Mouse (Mus musculus) heart, postnatal 0 days (tissue): ENCODE data around the gene Ric3.

Experiments
- CTCF ChIP-seq: IDR thresholded peaks from 2 replicates; pipeline ENCODE4 v1.5.1; 2016; ENCODE audit warnings: antibody characterized with exemption, control low read depth, low read depth
- EP300 ChIP-seq: IDR thresholded peaks from 2 replicates; pipeline ENCODE4 v1.6.1; 2016; ENCODE audit warnings: antibody characterized with exemption, low read depth

- TF ChIP-seq CTCF, result no peak
- TF ChIP-seq EP300, result no peak
Observed at GRCm38 (mm10) chr7:109097203-109097602, 14.1 kb upstream of the Ric3 start.
